Mouse (Mus musculus): ENCODE data around the gene Wfdc6a. TPM values are rescaled to one million over a fixed set of nuclear protein-coding genes. Genes with fewer than 3 reads are reported as not detected.

The Wfdc6a gene
- polyA plus RNA-seq (2012; rRNA removed): 0.07 TPM in 1 of 2 replicates, not detected in the other

GRCm38 (mm10) chr2:164585025-164585725 is at the start of gene Wfdc6a:
TSS of gene Wfdc6a (minus strand) at chr2:164585447.

GRCm38 (mm10) chr2:164613471-164613870 is 28.2 kb upstream of the Wfdc6a start, which contains the start of the genes Wfdc6b and Wfdc8:
TSS of gene Wfdc6b (plus strand) at chr2:164613522.
TSS of gene Wfdc8 (minus strand) at chr2:164613626.

GRCm38 (mm10) chr2:164593494-164593893 is 8.2 kb upstream of the Wfdc6a start, which contains the start of gene Eppin:
TSS of gene Eppin (minus strand) at chr2:164593594.

DNA sequence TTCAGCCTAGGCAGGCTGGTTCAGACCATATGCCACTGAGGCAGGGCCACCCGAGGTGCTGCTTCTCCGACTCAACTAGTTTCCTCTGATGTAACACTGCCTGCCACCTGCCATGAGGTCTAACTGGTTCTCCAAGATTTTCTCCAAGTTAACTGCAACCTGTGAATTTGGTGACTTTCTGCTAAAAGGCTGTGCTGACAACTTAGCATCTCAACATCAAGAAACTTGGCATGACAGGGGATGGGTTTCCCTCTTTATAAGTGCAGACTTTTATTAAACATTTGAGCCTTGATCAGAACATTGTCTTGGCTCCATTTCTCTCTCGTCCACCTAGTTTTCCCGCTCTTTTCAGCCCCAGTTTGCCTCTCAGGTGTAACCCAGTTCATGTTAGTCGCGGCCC is 11.9 kb downstream of the Wfdc6a start, which contains the start of gene Spint3:
Spint3 (minus strand) TSS at position 101 of the 400 bp plus-strand sequence.

GRCm38 (mm10) chr2:164562391-164563188 is 22.7 kb downstream of the Wfdc6a start, which contains the start of gene Wfdc2:
TSS of gene Wfdc2 (plus strand) at chr2:164562413.

Other genes starting within 250 kb of the Wfdc6a start
- gene Slpi, start 196.4 kb downstream of the Wfdc6a start, polyA plus RNA-seq (2012; rRNA removed): 8.6 and 9.0 TPM in 2 replicates
- 0.07 TPM in 1 of 2 replicates, not detected in the other for gene Rbpjl, start 182.3 kb downstream of the Wfdc6a start, polyA plus RNA-seq (2012; rRNA removed)
- gene Matn4, start 180.3 kb downstream of the Wfdc6a start, polyA plus RNA-seq (2012; rRNA removed): 0.06 and 0.24 TPM in 2 replicates
- 10.9 and 13.1 TPM in 2 replicates for gene Sdc4, start 141.6 kb downstream of the Wfdc6a start, polyA plus RNA-seq (2012; rRNA removed)
- gene Sys1, start 128.5 kb downstream of the Wfdc6a start, polyA plus RNA-seq (2012; rRNA removed): 13.3 and 16.2 TPM in 2 replicates
- 0.15 and 0.50 TPM in 2 replicates for gene Gm20458, start 124.5 kb downstream of the Wfdc6a start, polyA plus RNA-seq (2012; rRNA removed)
- gene Trp53tg5, start 111.7 kb downstream of the Wfdc6a start, polyA plus RNA-seq (2012; rRNA removed): not detected in 2 replicates
- gene Dbndd2, start 99.3 kb downstream of the Wfdc6a start, polyA plus RNA-seq (2012; rRNA removed): 5.0 and 5.1 TPM in 2 replicates
- gene Pigt, start 87.9 kb downstream of the Wfdc6a start, polyA plus RNA-seq (2012; rRNA removed): 16.7 and 21.2 TPM in 2 replicates
- gene Wfdc2, start 23.0 kb downstream of the Wfdc6a start, polyA plus RNA-seq (2012; rRNA removed): 0.70 and 1.2 TPM in 2 replicates
- not detected in 2 replicates for gene Spint3, start 12.0 kb downstream of the Wfdc6a start, polyA plus RNA-seq (2012; rRNA removed)
- gene Eppin, start 8.1 kb upstream of the Wfdc6a start, polyA plus RNA-seq (2012; rRNA removed): not detected in 2 replicates
- not detected in 2 replicates for gene Wfdc6b, start 28.1 kb upstream of the Wfdc6a start, polyA plus RNA-seq (2012; rRNA removed)
- gene Wfdc8, start 28.2 kb upstream of the Wfdc6a start, polyA plus RNA-seq (2012; rRNA removed): not detected in 2 replicates
- not detected in 2 replicates for gene Wfdc16, start 53.3 kb upstream of the Wfdc6a start, polyA plus RNA-seq (2012; rRNA removed)
- gene Wfdc10, start 70.6 kb upstream of the Wfdc6a start, polyA plus RNA-seq (2012; rRNA removed): not detected in 2 replicates
- not detected in 2 replicates for gene Wfdc9, start 71.1 kb upstream of the Wfdc6a start, polyA plus RNA-seq (2012; rRNA removed)
- gene Wfdc11, start 88.6 kb upstream of the Wfdc6a start, polyA plus RNA-seq (2012; rRNA removed): not detected in 2 replicates
- not detected in 2 replicates for gene Wfdc13, start 99.7 kb upstream of the Wfdc6a start, polyA plus RNA-seq (2012; rRNA removed)
- gene Spint4, start 113.1 kb upstream of the Wfdc6a start, polyA plus RNA-seq (2012; rRNA removed): not detected in 2 replicates
- not detected in 2 replicates for gene Spint5, start 129.9 kb upstream of the Wfdc6a start, polyA plus RNA-seq (2012; rRNA removed)
- gene Wfdc3, start 160.5 kb upstream of the Wfdc6a start, polyA plus RNA-seq (2012; rRNA removed): 1.6 and 1.7 TPM in 2 replicates
- 26.6 and 27.2 TPM in 2 replicates for gene Dnttip1, start 160.5 kb upstream of the Wfdc6a start, polyA plus RNA-seq (2012; rRNA removed)
- gene Ube2c, start 184.5 kb upstream of the Wfdc6a start, polyA plus RNA-seq (2012; rRNA removed): 386 and 491 TPM in 2 replicates
- 0.45 and 15.8 TPM in 2 replicates for gene Tnnc2, start 194.5 kb upstream of the Wfdc6a start, polyA plus RNA-seq (2012; rRNA removed)
- 2.3 and 2.4 TPM in 2 replicates for gene Snx21, start 200.4 kb upstream of the Wfdc6a start, polyA plus RNA-seq (2012; rRNA removed)
- 19.0 and 20.4 TPM in 2 replicates for gene Acot8, start 219.4 kb upstream of the Wfdc6a start, polyA plus RNA-seq (2012; rRNA removed)
- gene Zswim3, start 219.7 kb upstream of the Wfdc6a start, polyA plus RNA-seq (2012; rRNA removed): 2.2 and 2.4 TPM in 2 replicates
- gene Zswim1, start 237.2 kb upstream of the Wfdc6a start, polyA plus RNA-seq (2012; rRNA removed): 1.8 and 2.2 TPM in 2 replicates
- 0.05 TPM in 1 of 2 replicates, not detected in the other for gene Spata25, start 243.1 kb upstream of the Wfdc6a start, polyA plus RNA-seq (2012; rRNA removed)
- 58.4 and 71.2 TPM in 2 replicates for gene Ctsa, start 247.4 kb upstream of the Wfdc6a start, polyA plus RNA-seq (2012; rRNA removed)
- gene Neurl2, start 248.0 kb upstream of the Wfdc6a start, polyA plus RNA-seq (2012; rRNA removed): 0.88 and 0.89 TPM in 2 replicates